Mouse (Mus musculus): ENCODE results near the gene Psen2. TPM values are rescaled to one million over a fixed set of nuclear protein-coding genes. Genes with fewer than 3 reads are reported as not detected.

The Psen2 gene
- polyA plus RNA-seq, 1 experiment from 2014 or later = 8.6 TPM

GRCm38 (mm10) chr1:180248593-180249146 is 14.6 kb downstream of the Psen2 start:
- no peaks in the 10 kb centered on the region for H3K9me3 ChIP-seq (replicated peaks; ENCODE audit: control insufficient read depth, low read length)
- H3K36me3 ChIP-seq (ENCODE audit: control insufficient read depth, insufficient read depth, low read length) = no peaks in the 10 kb centered on the region
- DNase-seq (ENCODE audit: low spot score) (no peak), ATAC-seq (no peak)
- H3K27me3 ChIP-seq (replicated peaks; ENCODE audit: control insufficient read depth, insufficient read depth, low read length) = no peaks in the 10 kb centered on the region
- H3K4me1 ChIP-seq (ENCODE audit: control insufficient read depth, insufficient read depth, low read length) = no peaks in the 10 kb centered on the region
- WGBS = 94% methylated on average over 7 of the region's 7 CpGs
- no peak overlapping the region for H3K4me3 ChIP-seq (ENCODE audit: low read depth, low read length)
- no peak overlapping the region for H3K9ac ChIP-seq (ENCODE audit: low read length)
- H3K27ac ChIP-seq (ENCODE audit: low read depth, low read length) = no peak overlapping the region
- H3K4me2 ChIP-seq (ENCODE audit: low read length) = no peak overlapping the region

- H3K36me3 ChIP-seq (ENCODE audit: control insufficient read depth, insufficient read depth, low read length) = no peaks in the 10 kb centered on the region
- H3K4me3 ChIP-seq (ENCODE audit: low read depth, low read length) = no peak overlapping the region
- no peak overlapping the region for H3K27ac ChIP-seq (ENCODE audit: low read depth, low read length)
- no peak overlapping the region for H3K4me2 ChIP-seq (ENCODE audit: low read length)
- no peak for ATAC-seq
- no peak overlapping the region for H3K9ac ChIP-seq (ENCODE audit: low read length)
- 93% methylated on average over 7 of the region's 7 CpGs for WGBS
- no peaks in the 10 kb centered on the region for H3K4me1 ChIP-seq (ENCODE audit: control insufficient read depth, insufficient read depth, low read length)
- H3K27me3 ChIP-seq (replicated peaks; ENCODE audit: control insufficient read depth, insufficient read depth, low read length) = no peaks in the 10 kb centered on the region
- DNase-seq (ENCODE audit: low spot score) = no peak
- no peaks in the 10 kb centered on the region for H3K9me3 ChIP-seq (replicated peaks; ENCODE audit: control insufficient read depth, low read length)
Measured at GRCm38 (mm10) chr1:180247901-180248300, 15.3 kb downstream of the Psen2 start.

- H3K4me3 ChIP-seq (ENCODE audit: low read depth, low read length) = no peak overlapping the region
- H3K36me3 ChIP-seq (ENCODE audit: control insufficient read depth, insufficient read depth, low read length) = no peaks in the 10 kb centered on the region
- ATAC-seq (no peak), DNase-seq (ENCODE audit: low spot score) (no peak)
- H3K4me2 ChIP-seq (ENCODE audit: low read length) = no peak overlapping the region
- H3K9ac ChIP-seq (ENCODE audit: low read length) = no peak overlapping the region
- H3K9me3 ChIP-seq (replicated peaks; ENCODE audit: control insufficient read depth, low read length) = no peaks in the 10 kb centered on the region
- no peaks in the 10 kb centered on the region for H3K27me3 ChIP-seq (replicated peaks; ENCODE audit: control insufficient read depth, insufficient read depth, low read length)
- no peak overlapping the region for H3K27ac ChIP-seq (ENCODE audit: low read depth, low read length)
- no peaks in the 10 kb centered on the region for H3K4me1 ChIP-seq (ENCODE audit: control insufficient read depth, insufficient read depth, low read length)
- WGBS = 92% methylated on average over 13 of the region's 13 CpGs
Measured at GRCm38 (mm10) chr1:180245741-180246507, 17.3 kb downstream of the Psen2 start.

GRCm38 (mm10) chr1:180231729-180232128 is 31.5 kb downstream of the Psen2 start:
- Histone ChIP-seq H3K4me2 (ENCODE audit: low read length) (no peak overlapping the region), H3K4me3 (ENCODE audit: low read depth, low read length) (no peak overlapping the region), H3K9me3 (replicated peaks; ENCODE audit: control insufficient read depth, low read length) (0 out of 2 replicates have a peak, but pooled peaks cover 4% of the 10 kb centered on the region), H3K27ac (ENCODE audit: low read depth, low read length) (no peak overlapping the region), H3K36me3 (ENCODE audit: control insufficient read depth, insufficient read depth, low read length) (no peaks in the 10 kb centered on the region), H3K4me1 (ENCODE audit: control insufficient read depth, insufficient read depth, low read length) (no peaks in the 10 kb centered on the region), H3K27me3 (replicated peaks; ENCODE audit: control insufficient read depth, insufficient read depth, low read length) (no peaks in the 10 kb centered on the region), H3K9ac (ENCODE audit: low read length) (no peak overlapping the region)
- DNase-seq (ENCODE audit: low spot score) = no peak
- WGBS = 81% methylated on average over 3 of the region's 3 CpGs
- no peak for ATAC-seq

GRCm38 (mm10) chr1:180230580-180230979 is 32.7 kb downstream of the Psen2 start:
- Histone ChIP-seq H3K9me3 (replicated peaks; ENCODE audit: control insufficient read depth, low read length) (0 out of 2 replicates have a peak, but pooled peaks cover 4% of the 10 kb centered on the region), H3K36me3 (ENCODE audit: control insufficient read depth, insufficient read depth, low read length) (no peaks in the 10 kb centered on the region), H3K4me1 (ENCODE audit: control insufficient read depth, insufficient read depth, low read length) (no peaks in the 10 kb centered on the region; the same call in 1 of the 2 replicates), H3K27me3 (replicated peaks; ENCODE audit: control insufficient read depth, insufficient read depth, low read length) (no peaks in the 10 kb centered on the region), H3K27ac (ENCODE audit: low read depth, low read length) (no peak overlapping the region), H3K4me3 (ENCODE audit: low read depth, low read length) (no peak overlapping the region), H3K4me2 (ENCODE audit: low read length) (no peak overlapping the region), H3K9ac (ENCODE audit: low read length) (no peak overlapping the region)
- 26% methylated on average over 2 of the region's 2 CpGs for WGBS
- DNase-seq (ENCODE audit: low spot score) (peak; percentile 16), ATAC-seq (no peak)

GRCm38 (mm10) chr1:180229906-180230305 is 33.3 kb downstream of the Psen2 start:
- WGBS = 88% methylated on average over 7 of the region's 7 CpGs
- ATAC-seq = no peak
- no peak overlapping the region for H3K27ac ChIP-seq (ENCODE audit: low read depth, low read length)

GRCm38 (mm10) chr1:180228854-180229253 is 34.4 kb downstream of the Psen2 start:
- Histone ChIP-seq H3K4me2 (ENCODE audit: low read length) (no peak overlapping the region), H3K36me3 (ENCODE audit: control insufficient read depth, insufficient read depth, low read length) (no peaks in the 10 kb centered on the region), H3K9me3 (replicated peaks; ENCODE audit: control insufficient read depth, low read length) (0 out of 2 replicates have a peak, but pooled peaks cover 4% of the 10 kb centered on the region), H3K4me1 (ENCODE audit: control insufficient read depth, insufficient read depth, low read length) (no peaks in the 10 kb centered on the region; the same call in 1 of the 2 replicates), H3K27ac (ENCODE audit: low read depth, low read length) (no peak overlapping the region), H3K27me3 (replicated peaks; ENCODE audit: control insufficient read depth, insufficient read depth, low read length) (no peaks in the 10 kb centered on the region), H3K9ac (ENCODE audit: low read length) (no peak overlapping the region), H3K4me3 (ENCODE audit: low read depth, low read length) (no peak overlapping the region)
- ATAC-seq = no peak
- WGBS = 90% methylated on average over 12 of the region's 12 CpGs
- no peak for DNase-seq (ENCODE audit: low spot score)

More at GRCm38 (mm10) chr1:180229906-180230305, 33.3 kb downstream of the Psen2 start:
- 0 out of 2 replicates have a peak, but pooled peaks cover 4% of the 10 kb centered on the region for H3K9me3 ChIP-seq (replicated peaks; ENCODE audit: control insufficient read depth, low read length)
- no peak overlapping the region for H3K4me2 ChIP-seq (ENCODE audit: low read length)
- no peaks in the 10 kb centered on the region for H3K27me3 ChIP-seq (replicated peaks; ENCODE audit: control insufficient read depth, insufficient read depth, low read length)
- H3K4me1 ChIP-seq (ENCODE audit: control insufficient read depth, insufficient read depth, low read length) = no peaks in the 10 kb centered on the region; the same call in 1 of the 2 replicates
- H3K36me3 ChIP-seq (ENCODE audit: control insufficient read depth, insufficient read depth, low read length) = no peaks in the 10 kb centered on the region
- H3K9ac ChIP-seq (ENCODE audit: low read length) = no peak overlapping the region
- no peak for DNase-seq (ENCODE audit: low spot score)
- no peak overlapping the region for H3K4me3 ChIP-seq (ENCODE audit: low read depth, low read length)

- ATAC-seq (no peak), DNase-seq (ENCODE audit: low spot score) (no peak)
- H3K36me3 ChIP-seq (ENCODE audit: control insufficient read depth, insufficient read depth, low read length) = no peaks in the 10 kb centered on the region
- H3K4me3 ChIP-seq (ENCODE audit: low read depth, low read length) = peak overlapping the region; percentile 41; the same call in 1 of the 2 replicates
- H3K27me3 ChIP-seq (replicated peaks; ENCODE audit: control insufficient read depth, insufficient read depth, low read length) = no peaks in the 10 kb centered on the region
- H3K9me3 ChIP-seq (replicated peaks; ENCODE audit: control insufficient read depth, low read length) = 0 out of 2 replicates have a peak, but pooled peaks cover 4% of the 10 kb centered on the region
- peak overlapping the region; percentile 74; the same call in 1 of the 2 replicates for H3K4me2 ChIP-seq (ENCODE audit: low read length)
- 80% methylated on average over 3 of the region's 3 CpGs for WGBS
- H3K27ac ChIP-seq (ENCODE audit: low read depth, low read length) = no peak overlapping the region
- no peaks in the 10 kb centered on the region; the same call in 1 of the 2 replicates for H3K4me1 ChIP-seq (ENCODE audit: control insufficient read depth, insufficient read depth, low read length)
- H3K9ac ChIP-seq (ENCODE audit: low read length) = no peak overlapping the region
Measured at GRCm38 (mm10) chr1:180226766-180227165, 36.5 kb downstream of the Psen2 start.
